Mouse (Mus musculus) kidney, postnatal 0 days (tissue): ENCODE results near the gene Lclat1. TPM values are rescaled to one million over a fixed set of nuclear protein-coding genes. Genes with fewer than 3 reads are reported as not detected.

Source experiments
- ATAC-seq: fragments of 200-750 bp; cut with Nextera tagmentation; replicated peaks from 2 replicates; pipeline ENCODE4 v1.8.0; 2017; ENCODE audit warnings: low read depth, moderate number of reproducible peaks, moderate TSS enrichment, moderate library complexity; ENCODE audit not compliant: low FRiP score
- DNase-seq: peaks from one replicate; pipeline ENCODE4 v3.0.0-alpha.2; 2016; ENCODE audit warnings: low spot score
- H3K27ac ChIP-seq: fragments of 300-500 bp; sonication (generic); 2 replicates; pipeline ENCODE4 v1.5.1; 2014; ENCODE audit warnings: mild to moderate bottlenecking
- H3K27me3 ChIP-seq: fragments of 300-500 bp; sonication (generic); 2 replicates; pipeline ENCODE4 v1.6.1; 2014; ENCODE audit warnings: low read length, mixed read lengths; ENCODE audit not compliant: insufficient read depth
- H3K36me3 ChIP-seq: fragments of 300-500 bp; sonication (generic); 2 replicates; pipeline ENCODE4 v1.6.1; 2014; ENCODE audit warnings: low read length, mixed read lengths; ENCODE audit not compliant: insufficient read depth
- H3K4me1 ChIP-seq: fragments of 300-500 bp; sonication (generic); replicated peaks from 2 replicates; pipeline ENCODE4 v1.6.1; 2014; ENCODE audit warnings: antibody characterized with exemption, low read length, mixed read lengths; ENCODE audit not compliant: insufficient read depth
- H3K4me2 ChIP-seq: fragments of 300-500 bp; sonication (generic); 2 replicates; pipeline ENCODE4 v1.6.1; 2014; ENCODE audit warnings: mild to moderate bottlenecking, low read length, moderate library complexity, mixed read lengths
- H3K4me3 ChIP-seq: fragments of 300-500 bp; sonication (generic); replicated peaks from 2 replicates; pipeline ENCODE4 v1.5.1; 2014; ENCODE audit warnings: low read depth, low read length
- H3K9ac ChIP-seq: fragments of 300-500 bp; sonication (generic); 2 replicates; pipeline ENCODE4 v1.6.1; 2014; ENCODE audit warnings: low read depth, low read length
- H3K9me3 ChIP-seq: fragments of 300-500 bp; sonication (generic); replicated peaks from 2 replicates; pipeline ENCODE4 v1.6.1; 2016; ENCODE audit warnings: low read length, inconsistent platforms, mixed read lengths
- CTCF ChIP-seq: IDR thresholded peaks from 2 replicates; pipeline ENCODE4 v1.5.1; 2016; ENCODE audit warnings: antibody characterized with exemption, low read depth, mild to moderate bottlenecking, moderate library complexity
- WGBS: fragments of 180-500 bp; shearing (Covaris S2); extraction: QIAGEN DNeasy Blood & Tissue Kit; methylation state at CpG from one replicate; pipeline ENCODE4 v1.1.7; 2014; 5-methylcytosine and 5-hydroxymethylcytosine counted together
- polyA plus RNA-seq: library from polyadenylated mRNA; unstranded; fragments of >200 nt; fragmentation: Nextera tagmentation; extraction: Ambion mirVana; gene quantifications from 2 replicates; pipeline ENCODE4 v1.2.1, GENCODE M21; 2015

The Lclat1 gene
- polyA plus RNA-seq, 1 experiment from 2014 or later, result 12.5 TPM

DNA sequence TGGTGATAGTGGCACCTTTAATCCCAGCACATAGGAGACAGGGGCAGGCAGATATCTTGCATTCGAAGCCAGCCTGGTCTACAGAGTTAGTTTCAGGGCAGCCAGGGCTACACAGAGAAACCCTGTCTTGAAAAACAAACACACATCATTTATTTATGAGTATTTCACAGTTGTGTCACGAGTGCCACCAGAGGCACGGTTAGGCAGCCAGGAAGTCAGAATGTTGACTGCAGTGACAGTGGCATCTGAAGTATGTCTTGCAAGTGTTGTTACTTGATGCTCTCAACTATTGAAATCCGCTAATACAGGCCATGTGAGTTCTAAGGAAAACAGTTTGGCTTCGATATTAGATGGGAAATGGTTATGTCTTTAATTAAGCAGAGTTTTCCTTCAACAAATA, 67.9 kb downstream of the Lclat1 start:
- Histone ChIP-seq H3K4me3 (no peak overlapping the region), H3K9me3 (no peaks in the 10 kb centered on the region), H3K27me3 (no peaks in the 10 kb centered on the region), H3K9ac (no peak overlapping the region), H3K4me2 (no peak overlapping the region), H3K36me3 (0 out of 2 replicates have a peak, but pooled peaks cover under 1% of the 10 kb centered on the region), H3K27ac (no peak overlapping the region), H3K4me1 (no peaks in the 10 kb centered on the region)
- WGBS, result 63% methylated on average over 5 of the region's 5 CpGs
- no peak for ATAC-seq
- TF ChIP-seq CTCF, result no peak
- no peak for DNase-seq

DNA sequence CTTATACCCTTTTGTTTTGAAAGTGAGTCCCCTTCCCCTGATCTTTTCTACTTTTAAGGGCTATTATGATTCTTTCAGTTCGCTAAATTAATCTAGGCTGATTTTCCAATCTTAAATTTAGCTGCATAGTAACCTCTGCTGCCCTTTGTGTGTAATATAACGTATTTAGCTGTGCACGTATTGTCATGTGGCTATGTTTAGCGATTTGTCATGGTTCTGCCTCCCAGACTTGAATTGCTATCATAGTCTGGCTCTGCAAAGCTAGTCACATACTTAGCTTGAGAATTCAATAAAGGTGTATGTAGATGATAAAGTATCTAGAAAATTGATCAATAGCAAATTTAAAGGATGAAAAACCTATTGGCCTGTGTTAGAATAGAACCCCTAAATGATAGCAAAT, 69.3 kb downstream of the Lclat1 start:
- no peak overlapping the region for H3K27ac ChIP-seq
- 90% methylated on average over 4 of the region's 4 CpGs for WGBS
- no peak for TF ChIP-seq CTCF
- H3K4me1 ChIP-seq, result no peaks in the 10 kb centered on the region
- ATAC-seq (no peak), DNase-seq (no peak)
- H3K4me3 ChIP-seq, result no peak overlapping the region
- H3K4me2 ChIP-seq, result no peak overlapping the region
- no peaks in the 10 kb centered on the region for H3K36me3 ChIP-seq
- H3K9ac ChIP-seq, result no peak overlapping the region
- no peaks in the 10 kb centered on the region for H3K9me3 ChIP-seq
- H3K27me3 ChIP-seq, result no peaks in the 10 kb centered on the region

DNA sequence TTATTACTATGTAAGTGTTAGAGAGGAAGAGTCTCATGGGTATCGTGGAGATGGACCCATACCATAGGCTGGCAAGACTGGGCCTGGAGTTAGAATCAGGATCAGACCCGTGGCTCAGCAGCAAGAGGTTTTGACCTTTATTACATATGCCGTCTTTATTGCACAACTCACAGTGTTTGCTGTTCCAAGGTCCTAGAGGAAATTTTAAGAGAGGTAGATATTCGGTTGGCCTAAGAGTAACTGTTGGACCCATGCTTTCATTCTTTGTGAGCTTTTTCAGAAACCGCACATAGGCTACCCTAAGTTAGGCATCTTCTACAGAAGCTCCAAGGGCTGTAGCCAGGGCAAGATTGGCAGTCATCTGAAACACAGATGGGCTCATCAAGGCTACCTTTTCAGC, 79.1 kb downstream of the Lclat1 start:
- Histone ChIP-seq H3K9ac (no peak overlapping the region), H3K36me3 (0 out of 2 replicates have a peak, but pooled peaks cover 2% of the 10 kb centered on the region), H3K4me2 (no peak overlapping the region), H3K27ac (no peak overlapping the region), H3K9me3 (no peaks in the 10 kb centered on the region), H3K4me3 (no peak overlapping the region), H3K4me1 (no peaks in the 10 kb centered on the region), H3K27me3 (no peaks in the 10 kb centered on the region)
- no peak for ATAC-seq
- TF ChIP-seq CTCF, result no peak
- WGBS, result 92% methylated on average over 5 of the region's 5 CpGs
- no peak for DNase-seq

DNA sequence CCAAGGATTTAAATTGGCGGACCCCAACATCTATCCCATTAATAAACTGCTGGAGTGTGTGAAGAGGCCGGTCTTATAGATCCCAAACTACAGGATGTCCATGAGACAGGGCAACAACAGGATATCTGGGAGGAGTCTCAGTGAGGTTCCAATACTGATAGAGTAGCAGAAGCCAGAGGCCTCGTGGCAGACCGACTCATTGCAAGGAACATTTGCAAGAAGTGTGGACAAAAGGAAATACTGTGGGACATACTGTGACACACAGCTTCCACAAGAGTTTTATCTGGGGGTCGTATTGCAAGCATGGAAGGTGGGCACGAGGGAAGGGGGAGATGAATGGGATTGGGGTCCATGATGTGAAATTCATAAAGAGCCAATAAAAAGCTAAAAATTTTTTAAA, 86.4 kb downstream of the Lclat1 start:
- DNase-seq (no peak), ATAC-seq (no peak)
- WGBS, result 81% methylated on average over 6 of the region's 6 CpGs
- Histone ChIP-seq H3K27me3 (no peaks in the 10 kb centered on the region), H3K4me2 (no peak overlapping the region), H3K4me1 (no peaks in the 10 kb centered on the region), H3K27ac (no peak overlapping the region), H3K9ac (no peak overlapping the region), H3K4me3 (no peak overlapping the region), H3K9me3 (no peaks in the 10 kb centered on the region), H3K36me3 (0 out of 2 replicates have a peak, but pooled peaks cover 2% of the 10 kb centered on the region)
- TF ChIP-seq CTCF, result no peak

DNA sequence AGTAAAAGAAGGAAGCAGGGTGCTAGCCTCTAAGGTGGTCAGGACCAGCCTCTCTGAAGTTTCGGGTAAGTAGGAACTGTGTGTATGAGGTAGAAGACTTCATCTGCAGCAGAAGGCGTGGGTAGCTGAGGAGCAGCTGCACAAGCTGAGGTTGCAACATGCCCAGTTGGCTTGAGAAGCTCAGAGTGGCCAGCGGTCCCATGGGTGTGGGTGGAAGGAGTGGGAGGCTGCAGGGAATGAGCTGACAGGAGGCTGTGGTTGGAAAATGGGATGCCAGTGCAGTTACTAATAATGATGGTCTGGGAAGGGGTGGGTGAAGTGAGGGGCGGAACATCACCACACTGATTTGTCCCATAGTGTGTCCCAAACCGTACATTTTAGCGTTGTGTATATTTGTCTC, 86.8 kb downstream of the Lclat1 start:
- DNase-seq, result no peak
- ATAC-seq, result no peak
- H3K9ac ChIP-seq, result no peak overlapping the region
- 89% methylated on average over 6 of the region's 6 CpGs for WGBS
- no peak overlapping the region for H3K4me3 ChIP-seq
- no peak for TF ChIP-seq CTCF
- no peaks in the 10 kb centered on the region for H3K9me3 ChIP-seq
- H3K4me2 ChIP-seq, result no peak overlapping the region
- H3K4me1 ChIP-seq, result no peaks in the 10 kb centered on the region
- H3K27ac ChIP-seq, result no peak overlapping the region
- H3K27me3 ChIP-seq, result no peaks in the 10 kb centered on the region
- H3K36me3 ChIP-seq, result 0 out of 2 replicates have a peak, but pooled peaks cover 2% of the 10 kb centered on the region

DNA sequence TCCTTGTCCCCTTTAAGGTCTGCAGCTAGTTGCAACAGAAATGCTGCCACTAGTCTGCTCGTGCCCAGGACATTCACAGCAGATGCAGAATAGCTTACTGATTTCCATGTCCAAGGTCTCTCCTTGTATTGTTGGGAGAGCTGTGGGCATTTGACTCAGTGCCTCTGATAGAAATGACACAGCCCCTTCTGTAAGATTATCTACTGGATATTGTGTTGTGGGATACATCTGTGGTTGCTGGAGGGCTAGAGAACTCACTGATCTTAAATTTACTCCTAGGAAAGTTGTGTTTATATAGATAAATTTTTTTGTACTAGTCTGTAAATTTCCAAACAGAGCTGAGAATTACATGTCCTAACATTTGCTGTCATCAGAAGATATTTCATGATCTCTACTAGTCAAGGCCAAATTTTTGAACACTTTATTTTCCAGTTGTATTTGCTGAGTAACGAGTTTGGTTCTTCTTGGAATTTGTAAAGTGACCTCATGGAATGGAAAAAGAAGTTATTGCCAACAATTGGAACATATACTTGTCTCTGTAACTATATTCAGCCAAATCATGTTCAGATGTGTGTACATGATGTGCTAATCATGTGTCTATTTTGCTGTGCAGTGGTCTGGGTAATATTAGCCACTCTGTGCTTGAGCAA, 87.4 kb downstream of the Lclat1 start:
- H3K27me3 ChIP-seq, result no peaks in the 10 kb centered on the region
- no peak overlapping the region for H3K27ac ChIP-seq
- TF ChIP-seq CTCF, result no peak
- 73% methylated on average over 2 of the region's 2 CpGs for WGBS
- H3K4me3 ChIP-seq, result no peak overlapping the region
- no peaks in the 10 kb centered on the region for H3K4me1 ChIP-seq
- H3K9ac ChIP-seq, result no peak overlapping the region
- H3K4me2 ChIP-seq, result no peak overlapping the region
- no peaks in the 10 kb centered on the region for H3K9me3 ChIP-seq
- H3K36me3 ChIP-seq, result 0 out of 2 replicates have a peak, but pooled peaks cover 2% of the 10 kb centered on the region
- ATAC-seq (no peak), DNase-seq (no peak)

DNA sequence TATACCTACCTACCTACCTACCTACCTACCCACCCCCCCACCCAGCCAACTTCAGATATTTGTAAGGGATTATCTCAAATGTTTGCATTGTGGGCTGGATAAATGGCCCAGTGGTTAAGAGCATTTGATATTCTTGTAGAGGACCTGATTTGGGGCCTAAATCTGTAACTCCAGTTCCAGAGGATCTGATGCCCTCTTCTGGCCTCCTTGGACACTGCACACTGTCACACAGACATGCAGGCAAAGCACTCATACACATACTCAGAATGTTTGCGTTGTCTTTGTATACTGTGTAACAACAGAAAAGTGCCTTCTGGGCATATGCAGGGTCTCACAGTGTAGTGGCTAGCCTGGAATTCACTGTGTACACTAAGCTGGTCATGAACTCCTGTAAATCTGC, 88.4 kb downstream of the Lclat1 start:
- H3K9ac ChIP-seq, result no peak overlapping the region
- WGBS, result 97% methylated on average over 1 of the region's 1 CpGs
- ATAC-seq (no peak), DNase-seq (peak; percentile 26)
- H3K27ac ChIP-seq, result no peak overlapping the region
- H3K36me3 ChIP-seq, result 0 out of 2 replicates have a peak, but pooled peaks cover 2% of the 10 kb centered on the region
- H3K4me1 ChIP-seq, result no peaks in the 10 kb centered on the region
- TF ChIP-seq CTCF, result peak; percentile 64
- no peak overlapping the region for H3K4me3 ChIP-seq
- H3K4me2 ChIP-seq, result no peak overlapping the region
- no peaks in the 10 kb centered on the region for H3K27me3 ChIP-seq
- H3K9me3 ChIP-seq, result no peaks in the 10 kb centered on the region
